Mouse (Mus musculus) spleen, adult 2 months (tissue): ENCODE data around the gene Kcnj15. TPM values are rescaled to one million over a fixed set of nuclear protein-coding genes. Genes with fewer than 3 reads are reported as not detected.

ENCODE experiments used
- DNase-seq, 2 experiments: peaks; one replicate each; pipeline versions ENCODE4 v3.0.0 to v3.0.0-alpha.2; 2012 to 2021; ENCODE audit warnings: low spot score in 2 of 2, low read depth in 1 of 2
- H3K27ac ChIP-seq: fragments of 200-500 bp; 2 replicates; pipeline ENCODE4 v1.5.1; 2012; ENCODE audit warnings: low read length, inconsistent platforms; ENCODE audit not compliant: insufficient read depth
- H3K27me3 ChIP-seq: fragments of 200-500 bp; 2 replicates; pipeline ENCODE4 v1.6.1; 2012; ENCODE audit warnings: mild to moderate bottlenecking, moderate library complexity, low read length, inconsistent platforms; ENCODE audit not compliant: control insufficient read depth, insufficient read depth
- H3K36me3 ChIP-seq: fragments of 200-500 bp; 2 replicates; pipeline ENCODE4 v1.6.1; 2012; ENCODE audit warnings: mild to moderate bottlenecking, low read length, inconsistent platforms; ENCODE audit not compliant: control insufficient read depth, insufficient read depth
- H3K4me1 ChIP-seq: fragments of 200-500 bp; 2 replicates; pipeline ENCODE4 v1.6.1; 2011; ENCODE audit warnings: inconsistent platforms; ENCODE audit not compliant: control insufficient read depth, insufficient read depth, insufficient read length
- H3K4me3 ChIP-seq: fragments of 200-500 bp; 2 replicates; pipeline ENCODE4 v1.5.1; 2011; ENCODE audit warnings: mild to moderate bottlenecking, inconsistent platforms; ENCODE audit not compliant: insufficient read depth, insufficient read length; ENCODE audit errors: extremely low read depth
- CTCF ChIP-seq: fragments of 200-500 bp; IDR thresholded peaks from 2 replicates; pipeline ENCODE4 v1.5.1; 2011; ENCODE audit warnings: mild to moderate bottlenecking, inconsistent platforms; ENCODE audit not compliant: insufficient read depth, insufficient read length, insufficient replicate concordance; ENCODE audit errors: extremely low read depth
- POLR2A ChIP-seq: fragments of 200-500 bp; IDR thresholded peaks from 2 replicates; pipeline ENCODE4 v1.6.1; 2011; ENCODE audit warnings: low read depth, low read length, inconsistent platforms
- WGBS: fragments of 180-500 bp; shearing (Covaris S2); methylation state at CpG from one replicate; pipeline ENCODE4 v1.1.7; 2018; 5-methylcytosine and 5-hydroxymethylcytosine counted together
- polyA plus RNA-seq: library from polyadenylated mRNA; depleted of rRNA; stranded (reverse); fragments of >200 nt; gene quantifications from 2 replicates; pipeline ENCODE4 v1.2.3, GENCODE M21; 2012; rRNA removed

Kcnj15 gene
- polyA plus RNA-seq: 0.19 and 0.60 TPM in 2 replicates

- DNase-seq: no peak
- no peak within 1 kb of the TSS for H3K4me3 ChIP-seq
These were observed at the start of gene Kcnj15 for GRCm38 (mm10) chr16:95257266-95257894. Kcnj15 (plus strand) TSS chr16:95257558.

GRCm38 (mm10) chr16:95208243-95208642, 49.1 kb upstream of the Kcnj15 start:
- Histone ChIP-seq H3K4me1 (no peaks in the 10 kb centered on the region), H3K4me3 (no peak overlapping the region), H3K27ac (no peak overlapping the region), H3K27me3 (no peaks in the 10 kb centered on the region), H3K36me3 (no peaks in the 10 kb centered on the region)
- DNase-seq: no peak
- WGBS: 69% methylated on average over 7 of the region's 7 CpGs
- TF ChIP-seq CTCF (no peak), POLR2A (no peak)

More at GRCm38 (mm10) chr16:95257266-95257894, at the start of gene Kcnj15:
- TF ChIP-seq CTCF (no peak), POLR2A (no peak)
- Histone ChIP-seq H3K4me1 (no peaks in the 10 kb centered on the region), H3K27ac (no peak within 1 kb of the TSS), H3K36me3 (no peaks in the 10 kb centered on the region), H3K27me3 (no peaks in the 10 kb centered on the region)
- 70% methylated on average over 6 of the region's 6 CpGs for WGBS

- no peaks in the 10 kb centered on the region for H3K27me3 ChIP-seq
- H3K4me3 ChIP-seq: no peak overlapping the region
- H3K4me1 ChIP-seq: no peaks in the 10 kb centered on the region
- H3K27ac ChIP-seq: no peak overlapping the region
- DNase-seq: no peak
- H3K36me3 ChIP-seq: no peaks in the 10 kb centered on the region
- no peak for TF ChIP-seq CTCF
- TF ChIP-seq POLR2A: no peak
- 75% methylated on average over 1 of the region's 1 CpGs for WGBS
These were observed 48.3 kb upstream of the Kcnj15 start for GRCm38 (mm10) chr16:95209011-95209466.

- TF ChIP-seq POLR2A (no peak), CTCF (no peak)
- no peak for DNase-seq
- H3K27me3 ChIP-seq: no peaks in the 10 kb centered on the region
- H3K4me1 ChIP-seq: no peaks in the 10 kb centered on the region
- 73% methylated on average over 7 of the region's 7 CpGs for WGBS
- no peak overlapping the region for H3K4me3 ChIP-seq
- H3K36me3 ChIP-seq: no peaks in the 10 kb centered on the region
- no peak overlapping the region for H3K27ac ChIP-seq
These were observed 42.8 kb upstream of the Kcnj15 start for GRCm38 (mm10) chr16:95214251-95215197.

- Histone ChIP-seq H3K36me3 (no peaks in the 10 kb centered on the region), H3K27ac (no peak overlapping the region), H3K4me3 (no peak overlapping the region), H3K4me1 (no peaks in the 10 kb centered on the region), H3K27me3 (no peaks in the 10 kb centered on the region)
- no peak for DNase-seq
- TF ChIP-seq CTCF: no peak
- no peak for TF ChIP-seq POLR2A
- WGBS: 85% methylated on average over 9 of the region's 9 CpGs
These were observed 41.6 kb upstream of the Kcnj15 start for GRCm38 (mm10) chr16:95215782-95216181.

- Histone ChIP-seq H3K4me3 (no peak overlapping the region), H3K36me3 (no peaks in the 10 kb centered on the region), H3K4me1 (no peaks in the 10 kb centered on the region), H3K27ac (no peak overlapping the region), H3K27me3 (no peaks in the 10 kb centered on the region)
- DNase-seq: no peak
- 88% methylated on average over 7 of the region's 7 CpGs for WGBS
- TF ChIP-seq CTCF: no peak
- TF ChIP-seq POLR2A: no peak
These were observed 41.0 kb upstream of the Kcnj15 start for GRCm38 (mm10) chr16:95216346-95216745.

- Histone ChIP-seq H3K4me3 (no peak overlapping the region), H3K36me3 (no peaks in the 10 kb centered on the region), H3K27me3 (no peaks in the 10 kb centered on the region), H3K4me1 (no peaks in the 10 kb centered on the region), H3K27ac (no peak overlapping the region)
- 92% methylated on average over 5 of the region's 5 CpGs for WGBS
- TF ChIP-seq CTCF (no peak), POLR2A (no peak)
- no peak for DNase-seq
These were observed 40.5 kb upstream of the Kcnj15 start for GRCm38 (mm10) chr16:95216824-95217223.
